Comparison of ENCODE assay signal across 11 mouse cellular contexts in the genomic region with DNA sequence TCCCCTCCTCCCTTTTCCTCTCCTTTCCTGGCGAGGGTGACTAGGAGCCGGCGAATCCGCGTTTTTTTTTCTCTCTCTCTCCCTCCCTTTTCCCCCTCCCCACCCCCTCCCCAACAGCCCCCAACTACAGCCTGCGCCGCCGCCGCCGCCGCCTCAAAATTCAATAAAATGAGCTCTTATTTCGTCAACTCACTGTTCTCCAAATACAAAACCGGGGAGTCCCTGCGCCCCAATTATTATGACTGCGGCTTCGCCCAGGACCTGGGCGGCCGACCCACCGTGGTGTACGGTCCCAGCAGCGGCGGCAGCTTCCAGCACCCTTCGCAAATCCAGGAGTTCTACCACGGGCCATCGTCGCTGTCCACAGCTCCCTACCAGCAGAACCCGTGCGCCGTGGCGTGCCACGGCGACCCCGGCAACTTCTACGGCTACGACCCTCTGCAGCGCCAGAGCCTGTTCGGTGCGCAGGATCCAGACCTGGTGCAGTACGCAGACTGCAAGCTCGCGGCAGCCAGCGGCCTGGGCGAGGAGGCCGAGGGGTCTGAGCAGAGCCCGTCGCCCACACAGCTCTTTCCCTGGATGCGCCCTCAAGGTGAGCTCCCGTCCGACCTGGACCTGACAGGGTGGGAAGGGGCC. TPM values are rescaled to one million over a fixed set of nuclear protein-coding genes. Genes with fewer than 3 reads are reported as not detected.
A peak's percentile ranks its signal among the peaks of the same experiment; 100 is the strongest.
DNase-seq lines count a peak whose midpoint lies in the region; ATAC-seq and TF ChIP-seq lines count a peak whose summit lies in the region.
"Had no signal": no experiment of that assay in that cellular context is flagged by ENCODE, and none has a peak within 500 bp of the region (broad histone marks: within the 10 kb centered on the region; RNA-seq: fewer than 3 reads in every experiment).

No protein-coding gene starts in this region.

- H3K27me3 ChIP-seq in spleen, adult 2 months (ENCODE audit: control insufficient read depth, insufficient read depth, low read length), result peaks cover 60% of the 10 kb centered on the region
- peaks cover 32% of the 10 kb centered on the region for H3K27me3 ChIP-seq in stomach, postnatal 0 days (ENCODE audit: control insufficient read depth, insufficient read depth, low read length)

- DNase-seq in gastrocnemius, adult 2 months, result no peak
- no peak for DNase-seq in gastrocnemius, adult 8-10 months (ENCODE audit: low spot score in 2 of 2)
- DNase-seq in spleen, adult 2 months (ENCODE audit: low read depth in 1 of 2, low spot score in 2 of 2), result no peak
- no peak for DNase-seq in spleen, postnatal 14 days (ENCODE audit: low spot score in 2 of 2)
- peak; percentile 66 to 80 for DNase-seq in kidney, postnatal 4 days
- DNase-seq in stomach, postnatal 0 days (ENCODE audit: low spot score), result no peak
- no peak for DNase-seq in layer of hippocampus, postnatal 36 days
- DNase-seq in urinary bladder, postnatal 4 days (ENCODE audit: low spot score in 2 of 2), result no peak
- DNase-seq: gastrocnemius, postnatal 36 days; left cerebral cortex, postnatal 4 days had no signal

- peak overlapping the region; percentile 89 for H3K27ac ChIP-seq in gastrocnemius, adult 2 months
- no peak overlapping the region for H3K27ac ChIP-seq in spleen, adult 2 months (ENCODE audit: insufficient read depth, low read length)
- peak overlapping the region; percentile 88 for H3K27ac ChIP-seq in stomach, postnatal 0 days (replicated peaks)

- intact Hi-C loops in gastrocnemius, adult 2 months (cut with DNase I), result no loop called here

- peaks cover 8% of the 10 kb centered on the region for H3K4me1 ChIP-seq in spleen, adult 2 months (ENCODE audit: control insufficient read depth, insufficient read depth, insufficient read length)
- H3K4me1 ChIP-seq in stomach, postnatal 0 days (replicated peaks; ENCODE audit: control insufficient read depth, insufficient read depth), result 0 out of 2 replicates have a peak, but pooled peaks cover 2% of the 10 kb centered on the region

- H3K4me2 ChIP-seq in stomach, postnatal 0 days (replicated peaks; ENCODE audit: low read depth), result peak overlapping the region; percentile 68

- TF ChIP-seq POLR2A in spleen, adult 2 months (IDR thresholded peaks at IDR 0.05; ENCODE audit: low read depth, low read length), result no peak

- H3K4me3 ChIP-seq in gastrocnemius, adult 2 months, result peak overlapping the region; percentile 73
- H3K4me3 ChIP-seq in spleen, adult 2 months (ENCODE audit: extremely low read depth, insufficient read depth, insufficient read length), result peak overlapping the region; percentile 16; the same call in 1 of the 2 replicates
- peak overlapping the region; percentile 45 for H3K4me3 ChIP-seq in stomach, postnatal 0 days (ENCODE audit: low read depth, low read length)

- no peaks in the 10 kb centered on the region for H3K36me3 ChIP-seq in spleen, adult 2 months (ENCODE audit: control insufficient read depth, insufficient read depth, low read length)
- H3K36me3 ChIP-seq in stomach, postnatal 0 days (ENCODE audit: control insufficient read depth, insufficient read depth, low read length), result no peaks in the 10 kb centered on the region

- 4% methylated on average over 48 of the region's 49 CpGs for WGBS in spleen, adult 2 months
- under 1% methylated on average over 47 of the region's 49 CpGs for WGBS in stomach, postnatal 0 days

- TF ChIP-seq EP300 in stomach, postnatal 0 days (optimal IDR thresholded peaks at IDR 0.05), result no peak

- ATAC-seq in stomach, postnatal 0 days (ENCODE audit: low FRiP score, low TSS enrichment), result no peak
- ATAC-seq: CD4-positive, CD25-positive, alpha-beta regulatory T cell, adult 4 months had no signal

- H3K9me3 ChIP-seq in stomach, postnatal 0 days (ENCODE audit: control insufficient read depth, low read length), result no peaks in the 10 kb centered on the region

- peak overlapping the region; percentile 60 for H3K9ac ChIP-seq in stomach, postnatal 0 days (ENCODE audit: low read length)

- no peak for TF ChIP-seq CTCF in gastrocnemius, adult 2 months (IDR thresholded peaks at IDR 0.05)
- no peak for TF ChIP-seq CTCF in spleen, adult 2 months (IDR thresholded peaks at IDR 0.05; ENCODE audit: extremely low read depth, insufficient read depth, insufficient read length, insufficient replicate concordance)
- TF ChIP-seq CTCF in stomach, postnatal 0 days (IDR thresholded peaks at IDR 0.05; ENCODE audit: low read depth), result no peak

RNA-seq across cellular contexts. Expression of a gene that starts 1.2 kb away (rescaled TPM):
- under 1 TPM; 0.14 to 0.23 TPM for total RNA-seq in gastrocnemius, adult 2 months (2021)
- total RNA-seq in gastrocnemius, adult 8-10 months (2022), result under 1 TPM in 2 of 4 experiments, not detected in 2; 0.11 to 0.19 TPM
- polyA plus RNA-seq in spleen, adult 2 months (2012; rRNA removed), result 0.37 and 0.43 TPM in 2 replicates
- polyA plus RNA-seq in stomach, postnatal 0 days (2015; fragmentation: Nextera tagmentation; extraction: Ambion mirVana), result 0.42 and 0.83 TPM in 2 replicates
- total RNA-seq in layer of hippocampus, postnatal 36 days (2021), result not detected
- total RNA-seq: left cerebral cortex, postnatal 4 days had no signal
- polyA plus RNA-seq: CD4-positive, CD25-positive, alpha-beta regulatory T cell, adult 4 months had no signal

RNA-seq across cellular contexts. Expression of a gene that starts 3.5 kb away (rescaled TPM):
- under 1 TPM; 0.47 to 0.56 TPM for total RNA-seq in gastrocnemius, adult 2 months (2021)
- total RNA-seq in gastrocnemius, adult 8-10 months (2022), result 1 to 10 TPM in 1 of 4 experiments, under 1 TPM in 2, not detected in 1; 0.52 to 1.0 (median 0.94) TPM
- 0.60 and 0.62 TPM in 2 replicates for polyA plus RNA-seq in spleen, adult 2 months (2012; rRNA removed)
- polyA plus RNA-seq in stomach, postnatal 0 days (2015; fragmentation: Nextera tagmentation; extraction: Ambion mirVana), result 5.5 and 6.0 TPM in 2 replicates
- total RNA-seq in layer of hippocampus, postnatal 36 days (2021), result not detected
- total RNA-seq: left cerebral cortex, postnatal 4 days had no signal
- polyA plus RNA-seq: CD4-positive, CD25-positive, alpha-beta regulatory T cell, adult 4 months had no signal

RNA-seq across cellular contexts. Expression of a gene that starts 9.4 kb away (rescaled TPM):
- under 1 TPM; 0.56 to 0.64 TPM for total RNA-seq in gastrocnemius, adult 2 months (2021)
- total RNA-seq in gastrocnemius, adult 8-10 months (2022), result under 1 TPM in 3 of 4 experiments, not detected in 1; 0.29 to 0.77 (median 0.31) TPM
- polyA plus RNA-seq in spleen, adult 2 months (2012; rRNA removed), result 1.2 and 1.3 TPM in 2 replicates
- polyA plus RNA-seq in stomach, postnatal 0 days (2015; fragmentation: Nextera tagmentation; extraction: Ambion mirVana), result 6.9 and 7.9 TPM in 2 replicates
- total RNA-seq in layer of hippocampus, postnatal 36 days (2021), result not detected
- total RNA-seq: left cerebral cortex, postnatal 4 days had no signal
- polyA plus RNA-seq: CD4-positive, CD25-positive, alpha-beta regulatory T cell, adult 4 months had no signal

RNA-seq across cellular contexts. Expression of a gene that starts 11.7 kb away (rescaled TPM):
- total RNA-seq in gastrocnemius, adult 2 months (2021), result under 1 TPM in 1 of 2 experiments, not detected in 1; 0.14 TPM
- under 1 TPM in 3 of 4 experiments, not detected in 1; 0.12 to 0.24 (median 0.19) TPM for total RNA-seq in gastrocnemius, adult 8-10 months (2022)
- 0.26 and 0.27 TPM in 2 replicates for polyA plus RNA-seq in spleen, adult 2 months (2012; rRNA removed)
- polyA plus RNA-seq in stomach, postnatal 0 days (2015; fragmentation: Nextera tagmentation; extraction: Ambion mirVana), result 0.05 and 0.06 TPM in 2 replicates
- total RNA-seq in layer of hippocampus, postnatal 36 days (2021), result not detected
- total RNA-seq: left cerebral cortex, postnatal 4 days had no signal

RNA-seq across cellular contexts. Expression of a gene that starts 20.2 kb away (rescaled TPM):
- total RNA-seq in gastrocnemius, adult 2 months (2021), result under 1 TPM; 0.26 to 0.28 TPM
- under 1 TPM; 0.29 to 0.49 (median 0.37) TPM for total RNA-seq in gastrocnemius, adult 8-10 months (2022)
- 0.37 and 0.40 TPM in 2 replicates for polyA plus RNA-seq in spleen, adult 2 months (2012; rRNA removed)
- polyA plus RNA-seq in stomach, postnatal 0 days (2015; fragmentation: Nextera tagmentation; extraction: Ambion mirVana), result 7.5 and 8.2 TPM in 2 replicates
- not detected for total RNA-seq in layer of hippocampus, postnatal 36 days (2021)
- total RNA-seq: left cerebral cortex, postnatal 4 days had no signal
- polyA plus RNA-seq: CD4-positive, CD25-positive, alpha-beta regulatory T cell, adult 4 months had no signal

Comparison
In these comparisons a context has a peak if more than half of its experiments do, and no peak if none do; other contexts are left out.
1. DNase-seq: peak in kidney, postnatal 4 days (2 of 2); none in gastrocnemius, adult 2 months (single experiment), gastrocnemius, adult 8-10 months (0 of 2), spleen, adult 2 months (0 of 2), spleen, postnatal 14 days (0 of 2), stomach, postnatal 0 days (single experiment), layer of hippocampus, postnatal 36 days (0 of 2) and urinary bladder, postnatal 4 days (0 of 2).
2. H3K4me3 ChIP-seq: peak in every context shown above with its lines; median percentile 73 in gastrocnemius, adult 2 months; 45 in stomach, postnatal 0 days; 16 in spleen, adult 2 months.